Mouse (Mus musculus) lung, adult 2 months (tissue): ENCODE measurements around the gene Phf23.
A peak's percentile ranks its signal among the peaks of the same experiment; 100 is the strongest.

Experiments used
- CTCF ChIP-seq: fragments of 200-500 bp; IDR thresholded peaks from 2 replicates; pipeline ENCODE4 v1.5.1; 2011; ENCODE audit warnings: mild to moderate bottlenecking, low read length, control low read depth; ENCODE audit not compliant: insufficient read depth
- POLR2A ChIP-seq: fragments of 200-500 bp; IDR thresholded peaks from 2 replicates; pipeline ENCODE4 v1.6.1; 2011; ENCODE audit warnings: low read depth, mild to moderate bottlenecking, control low read depth, low read length, borderline replicate concordance; ENCODE audit errors: extremely low read depth

GRCm38 (mm10) chr11:69965271-69966005, 30.1 kb upstream of the Phf23 start:
- no peak for TF ChIP-seq CTCF
- TF ChIP-seq POLR2A: peak; percentile 43; the same call in 1 of the 2 replicates
